Mouse (Mus musculus) left cerebral cortex, adult 8-10 months (tissue): ENCODE measurements at regions not wholly inside any gene's neighbourhood (a gene's known extent, or its start where the extent isn't known, plus 50 kb on each side); places are given as distances from the start of the nearest gene placed in this dataset.

Source experiments
- DNase-seq, 2 experiments: peaks; one replicate each; pipeline ENCODE4 v3.0.0; 2022; ENCODE audit warnings: low spot score in 2 of 2

DNA sequence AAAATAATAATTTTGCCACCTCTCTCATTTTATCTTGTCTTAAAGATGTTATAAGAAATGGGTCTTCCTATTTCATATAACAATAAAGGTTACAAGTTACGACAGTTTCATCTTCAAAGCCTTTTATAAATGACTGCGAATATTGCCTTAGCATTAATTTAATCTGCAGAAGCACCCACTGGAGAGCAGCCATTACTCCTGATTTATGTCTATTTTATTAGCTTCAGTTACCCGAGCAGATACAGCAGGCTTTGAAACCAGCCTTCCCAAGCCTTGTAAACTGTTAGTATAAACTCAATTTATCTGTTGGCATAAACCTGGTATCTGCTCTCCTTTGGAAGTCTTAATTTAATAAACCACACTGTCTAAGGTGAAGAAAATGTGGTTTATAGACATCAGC, 2851.6 kb upstream of the Gm6569 start:
- no peak for DNase-seq

DNA sequence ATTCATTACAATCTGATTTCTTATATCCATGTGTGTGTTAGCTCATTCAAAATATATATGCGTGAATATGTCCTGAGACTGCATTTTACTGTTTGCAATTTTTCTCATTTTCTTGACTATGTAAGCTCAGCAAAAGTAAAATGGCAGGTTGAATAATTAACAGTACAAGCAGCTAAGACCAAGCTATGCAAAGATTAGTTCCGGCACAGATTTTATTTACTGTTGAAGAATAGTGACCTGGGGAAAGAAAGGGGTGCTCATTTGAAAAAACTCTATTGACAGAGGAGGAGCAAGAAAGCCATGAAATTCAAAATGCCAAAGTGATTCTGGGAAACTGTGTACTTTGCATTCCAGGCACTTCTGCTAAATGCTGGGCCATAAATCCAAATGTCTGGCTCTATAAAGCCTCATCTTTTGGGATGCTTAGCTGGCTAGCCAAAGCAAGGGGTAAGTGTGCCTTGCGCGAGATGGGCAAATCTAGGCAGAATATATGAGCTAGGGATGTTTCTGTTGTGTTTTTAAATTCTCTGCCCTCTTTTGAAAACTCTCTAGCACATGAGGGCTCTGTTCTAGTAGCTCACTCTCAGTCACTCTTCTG, 2846.3 kb upstream of the Gm6569 start:
- no peak for DNase-seq

DNA sequence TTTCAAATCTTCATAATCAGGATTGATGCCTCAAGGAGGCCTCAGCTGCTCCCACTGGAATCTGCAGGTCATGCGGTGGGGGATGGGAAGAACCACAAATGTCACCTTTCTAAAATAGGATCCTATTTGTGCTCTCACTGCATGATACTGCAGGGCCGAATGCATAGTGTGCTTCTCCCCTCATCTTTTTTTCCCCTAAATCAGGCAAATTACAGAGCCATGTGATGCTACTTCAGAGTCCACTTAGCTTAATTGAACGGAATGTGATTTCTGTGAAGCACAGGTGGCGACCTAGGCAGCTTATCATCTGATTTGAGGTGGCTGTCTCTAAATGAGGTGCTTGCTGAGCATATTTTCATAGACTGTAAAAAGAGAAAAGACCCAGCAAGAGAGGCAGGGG, 2841.0 kb upstream of the Gm6569 start:
- no peak for DNase-seq

DNA sequence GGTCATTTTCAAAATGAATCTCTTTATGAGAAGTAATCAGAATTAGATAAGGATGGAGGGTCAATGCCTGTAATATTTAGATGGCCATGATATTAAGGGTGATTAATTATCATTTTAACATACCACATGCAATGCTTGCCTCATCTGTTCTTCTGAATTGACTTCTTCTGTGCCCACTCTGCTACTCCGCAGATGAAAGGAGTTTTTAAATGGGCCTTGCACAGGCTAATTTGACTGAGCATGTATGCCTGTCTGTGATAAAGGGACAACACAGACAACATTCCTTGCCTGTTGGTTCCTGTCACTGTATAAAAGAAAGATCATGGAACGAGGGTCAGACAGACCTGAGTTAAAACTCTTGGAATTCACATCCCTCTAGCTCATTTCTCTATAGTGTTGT, 2824.0 kb upstream of the Gm6569 start:
- no peak for DNase-seq

GRCm38 (mm10) chr15:71010773-71011172, 2823.6 kb upstream of the Gm6569 start:
- DNase-seq: no peak

- DNase-seq: no peak
These were observed 2780.0 kb upstream of the Gm6569 start for GRCm38 (mm10) chr15:71054251-71054852.

DNA sequence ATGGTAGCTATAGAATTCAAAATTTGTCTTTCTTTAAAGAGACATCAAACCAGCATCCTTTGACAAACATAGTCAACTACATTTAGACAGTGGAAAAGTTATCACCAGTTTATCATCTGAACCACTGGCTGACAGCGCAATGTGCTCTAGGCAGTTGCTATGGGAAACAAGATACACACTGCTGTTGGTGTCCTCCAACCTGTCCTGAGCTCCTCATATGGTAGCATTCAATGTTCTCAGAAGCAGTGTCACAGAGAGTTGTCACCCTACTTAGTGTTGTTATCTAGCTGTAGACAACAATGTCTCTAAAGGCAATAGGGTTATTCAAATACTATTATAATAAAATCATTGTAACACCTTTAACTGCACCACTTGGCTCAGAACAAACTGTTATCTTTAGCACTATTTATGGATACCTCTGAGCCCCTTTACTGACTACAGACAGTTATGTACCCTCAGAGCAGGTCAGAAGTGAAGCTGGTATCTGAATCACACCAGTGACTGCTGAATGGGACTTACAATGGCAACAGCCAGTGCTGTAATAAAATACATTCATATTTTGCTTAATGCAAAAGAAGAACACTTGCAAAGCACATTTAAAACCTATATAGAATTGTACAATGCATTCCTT, 2747.9 kb upstream of the Gm6569 start:
- no peak for DNase-seq

GRCm38 (mm10) chr15:71099111-71099510, 2735.2 kb upstream of the Gm6569 start:
- DNase-seq: peak in 1 of 2 experiments; percentile 12

DNA sequence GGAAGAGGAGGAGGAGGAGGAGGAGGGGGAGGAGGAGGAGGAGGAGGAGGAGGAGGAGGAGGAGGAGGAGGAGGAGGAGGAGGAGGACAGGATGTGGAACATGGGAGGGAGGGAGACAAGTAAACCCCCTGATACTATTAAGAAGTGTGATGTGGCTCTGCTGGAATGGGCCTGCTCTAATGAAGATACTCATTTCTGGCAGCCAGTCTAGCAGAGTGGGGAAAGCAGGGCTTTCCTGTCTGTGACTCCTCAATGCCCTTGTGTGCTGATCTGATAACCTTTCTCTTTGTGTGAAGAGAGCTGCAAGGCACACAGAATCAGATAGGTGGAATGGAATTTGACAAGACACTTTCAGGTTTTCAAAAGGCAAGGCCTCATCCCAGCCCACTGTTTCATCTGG, 2704.6 kb upstream of the Gm6569 start:
- DNase-seq: no peak

GRCm38 (mm10) chr15:71157680-71158079, 2676.7 kb upstream of the Gm6569 start:
- DNase-seq: no peak

GRCm38 (mm10) chr15:71162097-71162496, 2672.3 kb upstream of the Gm6569 start:
- DNase-seq: no peak

DNA sequence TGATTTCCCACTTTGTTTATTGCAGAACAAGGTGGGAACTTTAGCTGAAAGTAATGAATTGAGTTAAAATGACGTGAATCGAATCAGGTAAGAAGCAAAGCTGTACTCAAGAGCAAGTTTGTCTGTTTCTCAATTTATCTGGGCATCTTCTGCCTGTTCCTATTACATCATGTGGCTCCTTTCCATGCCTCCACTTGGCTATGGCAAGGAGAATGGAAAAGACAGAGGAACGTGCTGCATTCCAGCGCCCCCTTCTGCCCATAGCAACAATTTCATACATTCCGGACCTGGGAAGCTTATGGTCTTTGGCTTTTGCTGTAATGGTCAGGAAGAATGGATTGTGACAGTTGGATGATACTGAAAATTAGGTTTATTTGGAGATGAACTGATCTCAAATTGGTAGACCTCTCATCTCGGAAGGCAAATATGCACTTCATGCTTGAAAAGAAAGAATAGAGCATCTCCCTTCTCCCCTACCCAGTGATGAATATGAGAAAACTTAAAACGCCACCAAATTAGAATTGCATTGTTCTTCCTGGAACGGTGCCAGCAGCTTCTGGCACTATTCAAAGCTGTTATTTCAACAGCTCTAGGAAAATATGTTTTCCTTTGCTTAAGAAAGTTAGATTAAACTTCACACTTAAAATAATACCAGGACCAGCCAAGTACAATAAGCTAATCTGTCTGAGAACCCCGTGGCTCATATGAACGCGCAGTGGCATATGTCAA, 2639.2 kb upstream of the Gm6569 start:
- peak; percentile 5 to 29 for DNase-seq

GRCm38 (mm10) chr15:71240647-71241351, 2593.6 kb upstream of the Gm6569 start:
- peak; percentile 64 to 72 for DNase-seq

DNA sequence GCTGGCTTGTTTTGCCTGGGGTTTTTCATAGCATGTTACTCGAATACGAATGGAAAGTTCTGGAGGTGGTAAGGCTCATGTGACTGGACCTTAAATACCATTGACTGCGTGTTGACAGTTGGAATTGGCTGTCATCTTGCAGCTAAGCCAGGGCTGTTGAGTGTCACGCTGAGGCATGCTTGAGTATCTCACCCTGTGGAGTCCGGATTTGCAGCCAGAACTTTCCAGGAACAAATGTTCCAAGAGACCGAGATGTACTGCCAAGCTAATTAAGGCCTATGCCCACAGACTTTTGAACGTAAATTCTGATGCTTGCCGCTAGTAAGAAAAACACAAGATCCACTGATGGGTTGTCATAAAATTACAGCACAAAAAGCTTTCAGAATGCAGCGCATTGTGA, 2590.8 kb upstream of the Gm6569 start:
- peak; percentile 4 to 22 for DNase-seq

GRCm38 (mm10) chr15:71275876-71276565, 2558.3 kb upstream of the Gm6569 start:
- no peak for DNase-seq

DNA sequence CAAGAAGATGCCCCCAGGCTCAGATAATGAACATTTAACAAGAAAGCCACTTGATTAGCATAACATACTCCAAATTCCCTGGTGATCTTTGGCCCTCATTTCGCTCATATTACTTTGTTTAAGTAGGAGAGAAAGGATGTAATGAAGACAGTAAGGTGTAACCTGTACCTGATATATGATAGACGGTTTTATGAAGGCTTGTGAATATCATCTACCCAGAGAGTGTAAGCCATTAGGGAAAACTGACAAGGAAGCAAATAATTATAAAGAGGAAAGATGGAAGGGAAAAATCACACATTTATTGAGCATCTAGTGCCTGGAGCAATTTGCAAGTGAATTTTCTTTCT, 2557.8 kb upstream of the Gm6569 start:
- no peak for DNase-seq

- DNase-seq: no peak
These were observed 2557.0 kb upstream of the Gm6569 start for GRCm38 (mm10) chr15:71277388-71277787.

GRCm38 (mm10) chr15:71283775-71284174, 2550.6 kb upstream of the Gm6569 start:
- peak in 1 of 2 experiments; percentile 7 for DNase-seq

DNA sequence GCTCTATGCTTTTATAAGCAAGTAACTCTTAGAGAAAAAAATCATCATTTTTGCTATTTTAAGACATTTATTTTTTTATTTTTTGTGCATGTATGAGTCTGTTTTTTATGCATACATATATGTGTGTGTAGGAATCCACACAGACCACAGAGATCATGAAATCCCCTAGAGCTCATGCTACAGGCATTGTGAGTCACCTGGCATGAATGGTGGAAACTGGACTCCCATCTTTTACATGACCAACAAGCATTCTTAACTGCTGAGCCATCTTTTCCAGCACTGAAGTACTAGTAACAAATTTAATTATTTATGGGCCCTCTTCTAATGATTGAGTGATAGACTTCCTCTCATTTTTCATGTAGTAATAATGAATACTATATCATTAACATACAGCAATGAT, 2531.8 kb upstream of the Gm6569 start:
- DNase-seq: no peak

GRCm38 (mm10) chr15:71310230-71310629, 2524.1 kb upstream of the Gm6569 start:
- no peak for DNase-seq

- DNase-seq: no peak
These were observed 2507.8 kb upstream of the Gm6569 start for GRCm38 (mm10) chr15:71326596-71326995.
